ENCODE assay signal across 13 mouse cellular contexts in the genomic region with DNA sequence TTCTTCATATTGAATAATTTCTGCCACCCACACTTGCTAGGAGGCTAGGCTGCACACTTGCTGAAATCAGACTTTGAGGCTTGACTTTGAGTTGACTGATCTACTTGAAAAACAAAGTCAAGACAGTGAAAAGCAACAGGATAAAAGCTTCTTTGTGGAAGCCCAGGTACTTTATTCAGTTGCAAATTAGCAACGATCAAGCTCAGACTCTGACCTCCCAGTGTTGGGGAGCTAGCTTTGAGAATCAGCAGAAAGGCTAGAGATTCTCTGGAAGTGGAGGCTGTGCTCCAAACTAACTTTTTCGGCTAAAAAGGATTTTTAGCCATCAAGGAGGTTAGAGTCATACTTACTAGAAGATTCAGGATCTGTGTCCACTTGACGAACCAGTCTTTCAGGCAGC. TPM values are rescaled to one million over a fixed set of nuclear protein-coding genes. Genes with fewer than 3 reads are reported as not detected.
"Had no signal": no experiment of that assay in that cellular context is flagged by ENCODE, and none has a peak within 500 bp of the region (broad histone marks: within the 10 kb centered on the region; RNA-seq: fewer than 3 reads in every experiment).

No protein-coding gene starts in this region.

RNA-seq across cellular contexts. Expression of gene Vmn1r192, which starts 1.8 kb away (rescaled TPM):
- polyA plus RNA-seq: neural tube, embryonic 13.5 days; neural tube, embryonic 14.5 days; neural tube, embryonic 15.5 days; small intestine, adult 2 months; spleen, adult 2 months; stomach, embryonic 14.5 days; stomach, embryonic 15.5 days; stomach, embryonic 16.5 days; stomach, postnatal 0 days; testis, adult 2 months; thymus, adult 2 months; thymus, postnatal 0 days; urinary bladder, adult 2 months had no signal

RNA-seq across cellular contexts. Expression of gene Vmn1r191, which starts 9.0 kb away (rescaled TPM):
- polyA plus RNA-seq: neural tube, embryonic 13.5 days; neural tube, embryonic 14.5 days; neural tube, embryonic 15.5 days; small intestine, adult 2 months; spleen, adult 2 months; stomach, embryonic 14.5 days; stomach, embryonic 15.5 days; stomach, embryonic 16.5 days; stomach, postnatal 0 days; testis, adult 2 months; thymus, adult 2 months; thymus, postnatal 0 days; urinary bladder, adult 2 months had no signal

RNA-seq across cellular contexts. Expression of gene Vmn1r193, which starts 30.2 kb away (rescaled TPM):
- polyA plus RNA-seq: neural tube, embryonic 13.5 days; neural tube, embryonic 15.5 days; small intestine, adult 2 months; spleen, adult 2 months; stomach, embryonic 14.5 days; stomach, embryonic 15.5 days; stomach, embryonic 16.5 days; stomach, postnatal 0 days; testis, adult 2 months; thymus, adult 2 months; thymus, postnatal 0 days; urinary bladder, adult 2 months had no signal

RNA-seq across cellular contexts. Expression of gene Vmn1r194, which starts 51.3 kb away (rescaled TPM):
- polyA plus RNA-seq: neural tube, embryonic 13.5 days; neural tube, embryonic 14.5 days; neural tube, embryonic 15.5 days; small intestine, adult 2 months; spleen, adult 2 months; stomach, embryonic 14.5 days; stomach, embryonic 15.5 days; stomach, embryonic 16.5 days; stomach, postnatal 0 days; testis, adult 2 months; thymus, adult 2 months; thymus, postnatal 0 days; urinary bladder, adult 2 months had no signal
